Mouse (Mus musculus) liver, embryonic 14.5 days (tissue): Measurements from ENCODE around the gene Slc44a5. TPM values are rescaled to one million over a fixed set of nuclear protein-coding genes. Genes with fewer than 3 reads are reported as not detected.

Experiments used
- ATAC-seq: fragments of 200-750 bp; cut with Nextera tagmentation; 2 replicates; pipeline ENCODE4 v1.8.0; 2017; ENCODE audit warnings: moderate number of reproducible peaks, mild to moderate bottlenecking, moderate library complexity; ENCODE audit not compliant: insufficient read depth
- DNase-seq, 3 experiments: peaks; one replicate each; pipeline ENCODE4 v3.0.0-alpha.2; 2012 to 2013; ENCODE audit warnings: low read depth in 3 of 3, low spot score in 3 of 3
- H3K27ac ChIP-seq: fragments of 300-500 bp; sonication (generic); 2 replicates; pipeline ENCODE4 v1.5.1; 2014; ENCODE audit warnings: moderate library complexity, mild to moderate bottlenecking, control low read depth, inconsistent platforms
- H3K27me3 ChIP-seq: fragments of 300-500 bp; sonication (generic); 2 replicates; pipeline ENCODE4 v1.6.1; 2014; ENCODE audit warnings: mild to moderate bottlenecking, low read length, moderate library complexity; ENCODE audit not compliant: control insufficient read depth, insufficient read depth
- H3K36me3 ChIP-seq: fragments of 300-500 bp; sonication (generic); replicated peaks from 2 replicates; pipeline ENCODE4 v1.6.1; 2014; ENCODE audit warnings: low read depth; ENCODE audit not compliant: control insufficient read depth, insufficient read depth
- H3K4me1 ChIP-seq, 2 experiments: fragments of 200-500 bp in 1 of 2; fragments of 300-500 bp in 1 of 2; sonication (generic) in 1 of 2; replicated peaks; 2 replicates each; pipeline ENCODE4 v1.6.1; 2012 to 2014; ENCODE audit warnings: antibody characterized with exemption in 1 of 2, inconsistent platforms in 1 of 2, low read length in 1 of 2; ENCODE audit not compliant: control insufficient read depth in 2 of 2, insufficient read depth in 2 of 2
- H3K4me2 ChIP-seq: fragments of 300-500 bp; sonication (generic); 2 replicates; pipeline ENCODE4 v1.6.1; 2014; ENCODE audit warnings: low read depth, mild to moderate bottlenecking, control low read depth, moderate library complexity
- H3K4me3 ChIP-seq, 2 experiments: fragments of 200-500 bp in 1 of 2; fragments of 300-500 bp in 1 of 2; sonication (generic) in 1 of 2; 2 replicates each; pipeline ENCODE4 v1.5.1; 2012 to 2014; ENCODE audit warnings: low read depth in 2 of 2, low read length in 2 of 2, mild to moderate bottlenecking in 2 of 2, control low read depth in 1 of 2, inconsistent platforms in 1 of 2, moderate library complexity in 1 of 2; ENCODE audit not compliant: insufficient read depth in 1 of 2
- H3K9ac ChIP-seq: fragments of 300-500 bp; sonication (generic); replicated peaks from 2 replicates; pipeline ENCODE4 v1.6.1; 2014; ENCODE audit warnings: mild to moderate bottlenecking, control low read depth, moderate library complexity
- H3K9me3 ChIP-seq: fragments of 300-500 bp; sonication (generic); 2 replicates; pipeline ENCODE4 v1.6.1; 2016; ENCODE audit warnings: low read length, mixed read lengths; ENCODE audit not compliant: control insufficient read depth
- CTCF ChIP-seq: IDR thresholded peaks from 2 replicates; pipeline ENCODE4 v1.5.1; 2016; ENCODE audit warnings: antibody characterized with exemption, low read depth, control low read depth
- EP300 ChIP-seq: IDR thresholded peaks from 2 replicates; pipeline ENCODE4 v1.6.1; 2016; ENCODE audit warnings: antibody characterized with exemption, low read depth
- WGBS: fragments of 180-500 bp; shearing (Covaris S2); extraction: QIAGEN DNeasy Blood & Tissue Kit; methylation state at CpG from one replicate; pipeline ENCODE4 v1.1.7; 2014; ENCODE audit not compliant: insufficient replicate concordance; 5-methylcytosine and 5-hydroxymethylcytosine counted together
- polyA plus RNA-seq, 2 experiments: library from polyadenylated mRNA; depleted of rRNA in 1 of 2; stranded (reverse) in 1 of 2; unstranded in 1 of 2; fragments of >200 nt; fragmentation: Nextera tagmentation in 1 of 2; extraction: Ambion mirVana in 1 of 2; gene quantifications; 2 replicates each; pipeline versions ENCODE4 v1.2.1 to v1.2.3; 2012 to 2014

Gene Slc44a5
- polyA plus RNA-seq, 2 experiments: 0.39 to 0.48 TPM

DNA sequence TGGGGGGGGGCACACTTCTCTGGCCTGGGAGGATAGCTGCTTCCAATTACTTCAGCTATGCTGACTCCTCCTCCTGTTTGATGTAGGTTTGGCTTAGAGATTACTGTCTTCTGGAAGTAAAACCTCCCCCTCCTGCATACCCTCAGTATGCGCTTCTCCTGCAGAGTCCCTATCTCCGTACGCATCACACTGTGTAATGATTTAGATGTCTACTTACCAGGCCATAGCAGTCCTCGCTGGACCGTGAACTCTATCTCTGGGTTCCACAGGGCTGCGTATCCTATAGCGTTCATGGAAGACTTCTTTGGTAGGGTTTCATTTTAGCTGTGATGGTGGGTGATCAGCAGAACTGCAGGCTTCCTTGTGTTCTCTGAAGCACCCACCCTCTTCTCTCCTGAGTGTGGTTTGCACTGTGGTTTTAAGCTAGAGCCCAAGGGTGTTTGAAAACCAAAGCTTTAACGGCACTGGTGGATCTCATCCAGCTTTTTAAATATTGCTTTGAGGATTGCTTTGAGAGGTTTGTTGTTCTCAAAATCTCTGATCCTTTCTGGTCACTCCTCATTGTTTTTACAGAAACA lies 120.6 kb downstream of the Slc44a5 start:
- Histone ChIP-seq H3K27ac (no peak overlapping the region; the same call in 1 of the 2 replicates), H3K4me2 (no peak overlapping the region), H3K9me3 (peaks cover 2% of the 10 kb centered on the region; the same call in 1 of the 2 replicates), H3K4me1 (peaks cover 36 to 37% of the 10 kb centered on the region in 2 experiments), H3K4me3 (no peak overlapping the region), H3K27me3 (no peaks in the 10 kb centered on the region), H3K36me3 (no peaks in the 10 kb centered on the region), H3K9ac (no peak overlapping the region)
- ATAC-seq (no peak), DNase-seq (no peak)
- 32% methylated on average over 8 of the region's 8 CpGs for WGBS
- no peak for TF ChIP-seq EP300
- no peak for TF ChIP-seq CTCF

DNA sequence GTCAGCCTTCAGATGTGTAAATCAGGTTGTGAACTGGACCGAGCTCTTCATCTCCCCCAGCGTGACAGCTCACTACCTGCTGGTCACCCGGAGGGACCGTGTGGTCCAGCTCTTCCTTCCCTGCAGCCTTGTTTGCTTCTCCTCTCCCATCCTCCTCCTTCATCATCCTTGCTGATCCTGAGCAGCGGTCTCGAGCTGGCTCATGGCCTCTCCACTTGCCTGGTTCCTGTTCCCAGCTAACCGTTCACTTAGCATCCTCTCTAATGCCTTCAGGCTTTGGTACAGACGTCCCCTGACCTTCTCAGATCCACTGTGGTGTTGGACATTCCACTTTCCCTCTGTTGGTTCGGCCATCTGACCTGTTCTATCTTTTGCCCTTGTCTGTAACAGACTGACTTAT lies 128.4 kb downstream of the Slc44a5 start:
- 63% methylated on average over 9 of the region's 9 CpGs for WGBS
- Histone ChIP-seq H3K27me3 (no peaks in the 10 kb centered on the region), H3K4me3 (no peak overlapping the region), H3K4me2 (no peak overlapping the region), H3K36me3 (no peaks in the 10 kb centered on the region), H3K9ac (no peak overlapping the region), H3K4me1 (no peaks in the 10 kb centered on the region), H3K27ac (no peak overlapping the region), H3K9me3 (peaks cover 2% of the 10 kb centered on the region; the same call in 1 of the 2 replicates)
- DNase-seq (no peak), ATAC-seq (no peak)
- TF ChIP-seq EP300: no peak
- no peak for TF ChIP-seq CTCF

- no peak overlapping the region for H3K27ac ChIP-seq
- H3K4me2 ChIP-seq: no peak overlapping the region
- no peaks in the 10 kb centered on the region for H3K27me3 ChIP-seq
- no peaks in the 10 kb centered on the region for H3K4me1 ChIP-seq
- DNase-seq: no peak
- no peak overlapping the region for H3K4me3 ChIP-seq
- TF ChIP-seq CTCF (no peak), EP300 (no peak)
- no peak for ATAC-seq
- no peaks in the 10 kb centered on the region for H3K9me3 ChIP-seq
- H3K9ac ChIP-seq: no peak overlapping the region
- WGBS: 59% methylated on average over 5 of the region's 5 CpGs
- H3K36me3 ChIP-seq: no peaks in the 10 kb centered on the region
Measured at GRCm38 (mm10) chr3:154110528-154110927, 137.3 kb downstream of the Slc44a5 start.

- Histone ChIP-seq H3K27ac (no peak overlapping the region), H3K27me3 (no peaks in the 10 kb centered on the region), H3K4me3 (no peak overlapping the region), H3K9me3 (no peaks in the 10 kb centered on the region), H3K9ac (no peak overlapping the region), H3K4me1 (no peaks in the 10 kb centered on the region), H3K36me3 (no peaks in the 10 kb centered on the region), H3K4me2 (no peak overlapping the region)
- TF ChIP-seq EP300 (no peak), CTCF (no peak)
- ATAC-seq: no peak
- DNase-seq: no peak
- WGBS: 54% methylated on average over 5 of the region's 5 CpGs
Measured at GRCm38 (mm10) chr3:154111221-154111620, 138.0 kb downstream of the Slc44a5 start.

DNA sequence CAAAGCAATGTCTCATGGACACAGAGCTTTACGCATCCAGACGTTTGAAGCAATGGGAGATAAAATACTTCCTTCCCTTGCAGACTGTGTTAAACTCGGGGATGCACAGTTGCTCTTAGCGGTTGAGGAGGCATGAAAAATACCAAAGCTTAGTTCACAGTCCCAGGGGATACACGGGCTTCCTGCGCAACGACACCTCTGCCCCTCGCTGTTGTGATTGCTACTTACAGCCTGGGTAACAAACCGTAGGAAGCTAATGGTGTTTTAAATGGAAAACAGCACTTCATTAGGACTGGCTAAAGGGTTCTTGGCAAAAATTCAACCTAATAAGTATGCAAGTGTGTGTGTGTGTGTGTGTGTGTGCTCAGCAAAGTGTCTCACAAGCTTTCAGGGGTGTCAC lies 141.8 kb downstream of the Slc44a5 start:
- H3K27me3 ChIP-seq: no peaks in the 10 kb centered on the region
- no peak overlapping the region for H3K4me3 ChIP-seq
- no peak overlapping the region for H3K9ac ChIP-seq
- DNase-seq: no peak
- H3K4me2 ChIP-seq: no peak overlapping the region
- ATAC-seq: no peak
- no peak for TF ChIP-seq EP300
- no peak for TF ChIP-seq CTCF
- no peaks in the 10 kb centered on the region for H3K4me1 ChIP-seq
- H3K36me3 ChIP-seq: no peaks in the 10 kb centered on the region
- 59% methylated on average over 9 of the region's 9 CpGs for WGBS
- H3K9me3 ChIP-seq: no peaks in the 10 kb centered on the region
- no peak overlapping the region for H3K27ac ChIP-seq
